Mouse (Mus musculus) left cerebral cortex, adult 9 months (tissue): ENCODE measurements around the gene Rfx5.

ENCODE experiments used
- DNase-seq, 2 experiments: peaks; one replicate each; pipeline ENCODE4 v3.0.0; 2022; ENCODE audit warnings: low spot score in 2 of 2

The Rfx5 gene

GRCm38 (mm10) chr3:94989159-94989761, 35.4 kb downstream of the Rfx5 start:
- no peak for DNase-seq

GRCm38 (mm10) chr3:94996946-94997345, 43.1 kb downstream of the Rfx5 start:
- DNase-seq, result peak in 1 of 2 experiments; percentile 87

GRCm38 (mm10) chr3:95002569-95002968, 48.7 kb downstream of the Rfx5 start:
- no peak for DNase-seq

- no peak for DNase-seq
Measured at GRCm38 (mm10) chr3:95003273-95003672, 49.4 kb downstream of the Rfx5 start.

- DNase-seq, result no peak
Measured at GRCm38 (mm10) chr3:95005651-95006050, 51.8 kb downstream of the Rfx5 start.

- DNase-seq, result no peak
Measured at GRCm38 (mm10) chr3:95007706-95008105, 53.8 kb downstream of the Rfx5 start.

GRCm38 (mm10) chr3:95010396-95010795, 56.5 kb downstream of the Rfx5 start:
- DNase-seq, result no peak
